Mouse (Mus musculus): ENCODE measurements at regions not wholly inside any gene's neighbourhood (a gene's known extent, or its start where the extent isn't known, plus 50 kb on each side); places are given as distances from the start of the nearest gene placed in this dataset.
"Not testable (repeated sequence)": the region's sequence is repeated elsewhere in the genome, so short reads cannot be mapped to it uniquely, and the experiment has no call there.

DNA sequence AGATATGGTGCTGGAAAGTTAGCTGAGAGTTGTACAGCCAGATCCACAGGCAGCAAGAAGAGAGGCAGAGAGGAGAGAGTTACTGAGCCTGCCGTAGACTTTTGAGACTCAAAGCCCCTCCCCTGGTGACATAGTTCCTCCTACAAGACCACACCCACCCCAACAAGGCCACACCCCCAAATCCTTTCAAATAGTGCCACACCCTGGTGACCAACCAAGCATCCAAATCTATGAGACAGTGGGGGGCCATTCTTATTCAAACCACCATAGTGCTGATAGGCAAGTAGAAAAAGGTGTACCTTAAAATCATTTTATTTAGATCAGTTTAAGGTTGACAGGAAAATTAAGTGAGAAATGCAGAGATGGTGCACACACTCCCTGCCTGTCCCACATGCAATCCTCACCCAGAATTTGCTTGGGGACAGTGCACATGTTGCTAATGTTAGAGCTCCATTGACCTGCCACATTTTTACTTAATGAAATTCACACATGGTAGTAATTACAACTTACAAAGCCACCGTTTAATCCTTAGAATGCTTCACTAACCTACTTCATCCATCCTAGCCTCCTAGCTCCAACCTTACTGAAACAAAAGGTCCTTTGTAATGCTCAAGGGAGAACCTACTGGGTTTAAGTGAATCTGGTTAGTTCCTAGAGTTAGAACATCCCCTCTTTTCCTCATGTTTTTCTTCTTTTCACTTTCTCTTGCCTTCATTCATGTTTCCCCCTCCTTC is 86.5 kb downstream of the Phlda1 start:
- DNase-seq (ENCODE audit: low read depth, low spot score) = no peak

DNA sequence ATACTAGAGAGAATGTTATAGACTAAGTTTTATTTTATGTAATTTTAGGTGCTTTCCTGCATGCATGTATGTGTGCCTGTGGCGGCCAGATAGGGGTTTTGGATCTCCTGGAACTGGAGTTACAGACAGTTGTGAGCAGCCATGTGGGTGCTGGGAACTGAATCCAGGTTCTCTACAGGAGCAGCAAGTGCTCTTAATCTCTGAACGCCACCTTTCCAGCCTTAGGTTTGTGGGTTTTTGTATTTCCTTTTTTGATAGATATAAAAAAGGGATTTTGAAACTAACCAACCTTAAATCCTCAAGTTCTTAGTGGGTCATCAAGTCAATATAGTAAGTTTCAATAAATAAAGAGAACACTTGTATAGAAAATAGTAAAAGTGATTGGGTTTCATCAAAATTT is 87.2 kb downstream of the Phlda1 start:
- DNase-seq (ENCODE audit: low read depth, low spot score) = no peak

DNA sequence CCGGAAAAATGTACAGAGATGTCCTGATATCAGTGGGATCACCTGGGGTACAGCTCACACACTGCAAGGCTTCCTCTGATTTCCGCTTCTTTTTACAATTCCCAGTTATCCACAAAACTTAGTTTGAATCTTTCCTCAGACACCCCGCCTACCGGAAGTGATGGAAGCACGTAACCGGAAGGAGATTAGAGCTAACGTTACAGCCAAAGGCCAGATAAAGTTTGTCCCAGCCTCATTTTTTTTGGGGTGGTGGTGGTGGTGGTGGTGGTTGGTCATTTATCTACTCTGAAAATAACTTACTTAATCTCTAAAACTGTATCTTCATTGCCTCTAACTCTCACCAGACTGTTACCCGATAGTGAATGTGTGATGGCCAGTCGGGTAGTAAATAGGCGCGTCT is 88.1 kb downstream of the Phlda1 start:
- no peak for DNase-seq (ENCODE audit: low read depth, low spot score)

DNA sequence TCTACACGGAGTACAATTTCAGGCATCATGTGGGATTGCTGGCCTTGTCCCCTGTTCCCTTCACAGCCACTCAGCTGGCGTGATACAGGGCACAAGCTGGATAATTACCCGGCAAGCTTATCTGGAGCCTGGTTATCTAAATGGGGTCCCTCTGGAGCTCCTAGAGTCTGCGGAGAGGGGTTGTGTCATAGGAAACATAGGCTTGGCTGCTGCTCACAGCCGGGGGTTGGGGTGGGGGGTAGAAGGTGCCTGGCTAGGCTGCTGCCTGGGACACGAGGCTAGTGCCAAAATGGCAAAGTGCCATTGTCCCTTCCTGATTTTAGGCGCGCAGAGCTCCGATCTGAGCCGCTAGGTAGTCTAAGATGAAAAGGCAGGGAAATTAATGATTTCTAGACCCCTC is 88.6 kb downstream of the Phlda1 start:
- no peak for DNase-seq (ENCODE audit: low read depth, low spot score)

DNA sequence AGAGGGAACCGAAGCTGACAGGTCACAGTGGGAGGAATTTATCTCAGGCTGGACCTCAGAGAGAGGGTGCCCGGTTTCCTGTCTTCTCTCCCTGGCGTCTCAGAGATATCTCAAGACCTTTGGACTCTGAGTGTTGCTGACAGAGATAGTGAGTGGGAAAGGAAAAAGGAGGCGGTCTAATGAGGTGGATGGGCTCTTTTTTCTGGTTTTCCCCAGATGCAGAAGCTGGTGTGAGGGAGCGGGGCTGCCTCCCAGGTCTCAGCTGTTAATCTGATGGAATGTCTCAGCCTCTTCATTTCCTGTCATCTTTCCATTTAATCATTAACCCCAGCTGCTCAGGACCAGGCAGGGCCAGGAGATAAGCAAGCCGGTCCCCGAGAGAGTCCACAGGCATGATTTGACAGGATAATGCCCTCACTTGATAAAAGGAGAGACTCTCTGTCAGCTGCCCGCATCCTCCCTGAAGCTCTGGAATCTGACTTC is 89.5 kb downstream of the Phlda1 start:
- no peak for DNase-seq (ENCODE audit: low read depth, low spot score)

DNA sequence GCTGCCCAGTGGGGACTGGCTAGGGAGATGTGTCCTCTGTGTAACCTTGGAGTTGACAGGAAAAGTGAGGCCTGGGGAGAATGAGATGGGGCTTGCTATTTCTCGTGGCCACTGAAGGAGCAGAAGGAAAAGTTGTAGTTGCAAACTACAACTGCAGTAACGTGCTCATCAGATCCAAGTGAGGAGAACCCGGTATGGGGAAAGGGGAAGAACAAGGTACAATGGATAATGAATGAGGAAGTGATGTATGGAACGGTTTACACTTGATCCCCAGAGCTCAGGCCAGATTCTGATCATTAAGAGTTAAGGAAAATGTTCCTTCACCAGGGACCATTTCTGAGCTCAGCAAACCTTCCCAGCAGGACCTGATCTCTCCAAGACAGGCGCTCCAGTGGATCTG is 92.6 kb downstream of the Phlda1 start:
- no peak for DNase-seq (ENCODE audit: low read depth, low spot score)

DNA sequence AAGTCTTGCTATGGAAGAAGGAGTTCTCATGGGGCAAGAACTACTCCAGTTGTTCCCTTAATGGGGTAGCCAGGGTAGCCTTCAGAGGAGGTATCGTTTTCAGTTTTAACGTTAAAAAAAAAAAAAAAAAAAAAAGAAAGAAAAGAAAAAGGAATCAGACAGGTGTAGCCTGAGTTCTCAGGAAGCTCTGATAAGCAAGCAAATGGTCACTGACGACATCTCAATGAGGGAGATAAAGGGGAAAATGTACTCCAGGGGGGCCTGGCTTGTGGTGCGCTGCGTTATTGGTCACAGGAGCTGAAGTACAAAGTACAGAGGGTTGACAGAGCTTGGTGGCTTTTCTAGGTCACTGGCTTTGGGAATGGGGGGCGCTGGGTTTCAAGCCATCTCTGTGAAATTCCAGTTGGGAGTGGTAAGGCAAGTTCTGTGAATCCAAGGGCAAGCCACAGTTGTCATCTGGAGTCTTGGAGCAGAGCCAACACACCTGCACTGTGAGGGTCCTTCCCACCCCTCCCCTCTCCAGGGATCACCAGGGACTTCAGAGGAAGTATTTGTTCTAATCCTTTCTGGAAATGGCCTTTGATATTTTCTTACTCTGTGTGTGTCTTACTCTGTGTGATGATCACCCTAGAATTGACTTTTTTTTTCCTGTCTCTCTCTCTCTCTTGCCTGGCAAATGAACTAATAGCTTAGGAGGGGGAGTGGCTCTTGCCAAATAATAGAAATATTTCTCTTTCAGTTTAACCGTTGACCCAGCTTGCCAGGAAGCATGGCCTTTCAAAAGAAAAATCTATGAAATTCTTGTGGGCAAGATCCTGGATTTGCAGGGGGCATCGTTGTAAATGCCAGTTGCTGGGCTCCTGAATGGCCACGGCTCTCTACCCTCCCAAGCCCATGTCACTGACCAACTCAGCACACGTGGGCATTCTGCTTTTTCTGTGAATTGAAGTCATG is 93.5 kb downstream of the Phlda1 start:
- DNase-seq (ENCODE audit: low read depth, low spot score) = no peak

DNA sequence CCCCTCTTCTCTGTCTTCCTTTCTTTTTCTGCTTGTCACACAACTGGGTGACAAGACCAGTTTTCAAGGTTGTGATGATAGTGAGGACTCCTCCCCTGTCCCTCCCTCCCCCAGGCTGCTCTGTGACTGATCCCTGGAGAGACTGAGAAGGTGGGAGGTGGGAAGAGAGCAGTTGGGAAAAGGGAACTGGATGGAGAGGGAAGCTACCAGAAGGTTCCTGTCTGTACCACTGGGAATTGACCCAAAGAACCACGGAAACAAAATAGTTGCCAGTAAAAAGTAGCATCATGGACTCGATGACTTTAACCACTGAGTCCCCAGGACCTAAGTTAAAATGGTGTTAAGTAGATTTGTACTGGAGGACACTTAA is 94.2 kb downstream of the Phlda1 start:
- DNase-seq (ENCODE audit: low read depth, low spot score) = no peak

DNA sequence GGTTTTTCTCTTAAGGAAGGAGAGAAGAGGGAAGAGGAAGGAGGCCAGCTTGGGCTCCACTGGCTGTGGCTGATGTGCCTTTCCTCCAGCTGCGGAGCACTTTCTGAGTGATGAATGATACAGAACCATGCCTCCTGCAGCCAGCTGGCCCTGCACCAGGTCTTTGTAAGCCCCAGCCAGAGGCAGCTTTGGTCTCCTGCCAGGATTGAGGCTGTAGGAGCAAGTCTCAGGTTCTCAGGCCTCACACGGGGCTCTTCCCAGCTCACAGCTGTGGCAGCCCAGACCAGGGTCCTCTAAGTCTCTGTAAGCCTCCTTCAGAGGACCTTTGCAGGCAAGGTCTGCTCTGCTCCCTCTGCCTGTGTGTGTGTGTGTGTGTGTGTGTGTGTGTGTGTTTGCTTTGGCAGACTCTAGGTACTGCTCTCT is 94.6 kb downstream of the Phlda1 start:
- peak; percentile 28 for DNase-seq (ENCODE audit: low read depth, low spot score)

DNA sequence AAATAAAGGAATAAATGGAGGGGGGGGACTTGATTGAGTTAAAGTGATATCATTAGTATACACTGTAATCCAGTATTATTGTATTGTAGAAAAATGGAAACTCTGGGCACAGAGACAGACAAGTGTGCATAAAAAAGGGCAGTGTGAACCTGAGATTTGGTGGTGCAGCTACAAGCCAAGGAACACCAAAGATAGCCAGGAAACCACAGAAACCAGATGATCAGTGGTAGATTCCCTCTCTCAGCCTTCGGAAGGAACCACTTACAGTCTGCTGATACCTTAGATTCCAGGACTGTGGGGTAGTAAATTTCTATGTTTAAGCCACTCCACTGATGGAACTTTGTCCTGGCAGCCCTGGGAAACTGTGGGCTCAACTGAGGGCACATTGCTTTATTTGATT is 97.1 kb downstream of the Phlda1 start:
- no peak for DNase-seq (ENCODE audit: low read depth, low spot score)

DNA sequence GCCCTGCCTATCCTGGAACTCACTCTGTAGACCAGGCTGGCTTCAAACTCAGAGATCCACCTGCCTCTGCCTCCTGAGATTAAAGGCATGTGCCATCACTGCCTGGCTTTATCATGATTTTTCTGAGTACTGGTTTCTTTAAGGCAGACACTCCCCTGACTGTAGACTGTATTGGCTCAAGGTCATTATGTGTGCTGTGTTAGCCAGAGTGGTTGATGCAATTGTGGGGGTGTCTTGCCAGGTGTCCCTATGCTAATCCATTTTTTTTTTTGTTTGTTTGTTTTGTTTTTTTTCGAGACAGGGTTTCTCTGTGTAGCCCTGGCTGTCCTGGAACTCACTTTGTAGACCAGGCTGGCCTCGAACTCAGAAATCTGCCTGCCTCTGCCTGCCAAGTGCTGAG is 101.3 kb downstream of the Phlda1 start:
- not testable (repeated sequence) for DNase-seq (ENCODE audit: low read depth, low spot score)

DNA sequence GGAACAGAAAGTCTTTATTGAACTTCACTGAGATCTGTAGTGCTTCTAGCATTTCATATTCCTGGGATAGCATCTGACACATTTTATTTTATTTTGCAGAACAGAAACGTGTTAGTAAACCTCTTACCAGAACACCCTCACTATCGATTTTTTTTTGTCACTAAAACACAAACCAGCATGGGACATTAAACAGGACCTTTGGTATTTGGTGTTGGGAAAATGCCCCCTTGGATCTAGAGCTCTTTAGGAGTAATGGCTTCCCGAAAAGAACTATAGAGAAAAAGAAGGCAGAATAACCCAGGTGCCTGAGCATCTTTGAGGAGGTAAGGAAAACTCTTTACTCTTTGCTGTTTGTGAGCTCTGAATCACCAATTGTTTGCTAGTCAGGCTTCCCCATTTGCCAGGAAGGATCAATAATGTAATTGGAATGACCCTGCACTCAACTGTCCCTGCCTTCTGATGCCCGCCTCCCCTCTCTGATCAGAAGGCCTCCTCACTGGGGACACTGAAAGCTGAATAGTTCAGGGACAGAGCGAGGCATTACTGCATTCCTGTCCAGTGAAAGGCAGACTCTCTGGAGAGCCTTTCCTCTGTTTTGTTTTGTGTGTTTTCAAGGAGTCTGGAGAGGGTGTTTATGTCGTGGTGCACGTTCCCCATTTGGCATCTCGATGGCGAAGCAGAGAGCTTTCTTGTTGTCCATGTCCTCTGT is 102.5 kb downstream of the Phlda1 start:
- no peak for DNase-seq (ENCODE audit: low read depth, low spot score)

DNA sequence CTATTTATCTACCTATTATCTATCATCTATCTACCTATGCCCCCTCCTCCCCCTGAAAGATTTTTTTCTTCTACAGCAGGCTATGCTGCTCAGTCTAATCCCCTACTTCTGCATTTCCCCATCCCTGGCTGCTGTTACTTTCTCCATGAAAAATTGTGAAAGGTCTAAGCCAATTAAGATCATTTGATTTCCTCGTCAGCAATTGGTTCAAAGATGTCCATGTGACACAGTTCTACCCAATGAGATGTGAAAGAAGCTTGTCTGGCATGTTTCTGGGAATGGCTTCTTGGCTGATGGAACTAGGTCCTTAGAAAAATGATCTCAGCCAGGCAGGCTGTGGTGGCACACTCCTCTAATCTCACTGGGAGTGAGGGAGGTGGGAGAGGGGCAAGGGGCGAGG is 103.8 kb downstream of the Phlda1 start:
- no peak for DNase-seq (ENCODE audit: low read depth, low spot score)

DNA sequence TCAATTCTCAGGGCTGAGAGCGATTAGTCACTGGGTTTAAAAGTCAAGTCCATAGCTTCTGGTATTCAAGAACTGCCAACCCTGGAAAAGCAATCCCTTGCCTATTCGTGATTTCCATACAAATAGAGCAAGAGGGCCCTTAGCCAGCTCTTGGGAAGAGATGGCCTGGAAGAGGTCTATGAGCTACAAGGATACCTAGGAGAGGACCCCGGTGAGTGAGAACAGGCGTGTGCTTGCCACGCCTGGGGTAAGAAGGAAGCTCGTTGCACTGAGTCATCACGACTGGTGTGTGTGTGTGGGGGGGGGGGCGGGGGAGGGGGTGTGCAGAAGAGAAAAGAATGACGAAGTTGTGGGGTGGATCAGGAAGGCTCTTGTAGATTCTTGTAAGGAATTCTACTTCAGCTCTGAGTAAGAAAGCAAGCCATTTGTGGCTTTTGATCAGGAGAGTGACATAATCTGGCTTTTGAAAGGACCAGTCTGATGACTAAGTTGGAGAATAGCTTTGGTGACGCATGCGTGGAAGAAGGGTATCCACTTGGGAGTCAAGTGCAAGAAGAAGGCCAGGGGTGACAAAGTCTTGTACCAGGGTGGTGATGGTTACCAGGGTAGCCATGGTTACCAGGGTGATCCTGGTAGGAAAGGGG is 113.7 kb downstream of the Phlda1 start:
- DNase-seq (ENCODE audit: low read depth, low spot score) = no peak

DNA sequence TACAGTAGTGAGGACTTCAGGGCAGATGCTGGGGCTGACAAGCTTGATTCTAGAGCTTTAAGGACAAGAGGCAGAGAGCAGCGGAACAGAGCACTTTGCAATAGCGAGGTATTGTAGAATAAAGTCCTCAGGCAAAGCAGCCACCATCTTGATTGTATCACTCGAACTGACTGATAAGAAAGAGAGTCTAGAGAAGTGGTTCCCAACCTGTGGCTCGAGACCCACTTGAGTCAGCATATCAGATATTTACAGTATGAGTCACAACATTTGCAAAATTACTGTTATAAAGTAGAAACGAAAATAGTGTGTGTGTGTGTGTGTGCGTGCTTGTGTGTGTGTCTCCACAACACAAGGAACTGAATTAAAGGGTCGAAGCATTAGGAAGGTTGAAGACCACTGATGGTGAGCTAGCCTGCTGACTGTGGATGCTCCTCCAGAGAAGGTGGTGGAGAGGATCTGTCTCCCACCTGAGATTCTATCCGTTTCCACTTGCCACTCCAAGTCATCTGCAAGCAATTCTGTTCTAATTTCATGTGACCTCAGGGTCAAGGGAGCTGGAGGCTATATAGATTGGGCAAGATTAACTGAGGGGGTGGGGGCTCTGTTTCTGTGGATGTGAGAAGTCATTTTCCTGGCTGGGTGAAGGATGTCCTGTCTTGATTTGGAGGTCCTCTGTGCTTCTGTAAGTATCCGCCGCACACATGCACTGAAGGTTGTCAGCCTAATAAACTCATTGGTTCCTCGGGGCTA is 115.0 kb downstream of the Phlda1 start:
- no peak for DNase-seq (ENCODE audit: low read depth, low spot score)

DNA sequence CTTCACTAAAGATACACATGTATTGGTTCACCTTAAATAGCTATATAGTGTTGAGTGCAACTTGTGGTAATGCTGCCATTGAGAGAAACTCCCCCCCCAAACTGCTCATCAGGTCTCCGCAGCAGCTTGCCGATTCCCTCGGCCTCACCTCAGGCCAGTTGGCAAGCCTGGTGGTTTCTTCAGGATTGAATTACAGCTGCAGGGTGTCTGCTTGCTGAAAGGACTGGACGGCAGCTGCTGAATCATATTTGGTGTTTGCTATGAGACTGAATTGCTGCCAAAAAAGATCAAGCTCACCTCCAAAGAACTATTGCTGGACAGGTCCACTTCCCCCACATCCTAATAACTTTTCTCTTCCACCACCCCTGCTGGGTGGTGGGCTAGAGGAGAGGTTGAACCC is 116.7 kb downstream of the Phlda1 start:
- DNase-seq (ENCODE audit: low read depth, low spot score) = no peak

DNA sequence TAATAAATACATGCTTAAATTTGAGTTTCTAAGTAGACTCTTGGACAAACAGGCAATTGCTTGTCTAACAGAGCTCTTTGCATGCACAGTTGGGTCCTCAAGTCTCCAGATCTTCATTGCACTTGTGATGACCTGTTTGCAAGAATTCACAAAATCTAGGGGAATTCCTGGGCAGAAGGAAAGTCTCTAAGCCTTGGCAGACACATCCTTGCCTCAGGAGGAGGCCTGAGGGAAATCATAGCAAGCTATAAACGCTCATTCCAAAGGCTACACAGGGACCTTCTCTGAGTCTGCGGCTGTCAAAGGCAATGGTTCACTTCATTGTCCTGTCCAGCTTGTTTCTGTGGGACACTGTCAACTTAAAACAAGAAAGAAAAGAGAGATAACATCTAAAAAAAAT is 117.9 kb downstream of the Phlda1 start:
- no peak for DNase-seq (ENCODE audit: low read depth, low spot score)

DNA sequence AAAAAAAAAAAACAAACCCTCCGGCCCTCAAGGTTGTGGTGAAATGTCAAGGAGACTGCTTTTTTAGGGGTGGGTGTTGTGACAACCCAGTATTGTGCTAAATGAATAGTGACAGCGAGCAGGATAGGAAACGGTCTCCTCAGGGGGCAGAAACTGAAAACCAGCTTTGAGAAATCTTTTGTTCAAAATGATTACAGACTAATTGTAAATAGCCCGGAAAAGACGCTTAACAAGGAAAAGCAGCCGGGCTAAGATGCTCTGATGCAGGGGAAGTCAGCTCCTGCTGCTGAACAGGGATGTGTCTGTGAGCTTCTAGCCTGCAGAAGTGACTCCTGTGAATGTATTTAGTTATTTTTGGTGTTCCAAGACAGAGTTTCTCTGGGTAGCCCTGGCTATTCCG is 118.5 kb downstream of the Phlda1 start:
- DNase-seq (ENCODE audit: low read depth, low spot score) = no peak

DNA sequence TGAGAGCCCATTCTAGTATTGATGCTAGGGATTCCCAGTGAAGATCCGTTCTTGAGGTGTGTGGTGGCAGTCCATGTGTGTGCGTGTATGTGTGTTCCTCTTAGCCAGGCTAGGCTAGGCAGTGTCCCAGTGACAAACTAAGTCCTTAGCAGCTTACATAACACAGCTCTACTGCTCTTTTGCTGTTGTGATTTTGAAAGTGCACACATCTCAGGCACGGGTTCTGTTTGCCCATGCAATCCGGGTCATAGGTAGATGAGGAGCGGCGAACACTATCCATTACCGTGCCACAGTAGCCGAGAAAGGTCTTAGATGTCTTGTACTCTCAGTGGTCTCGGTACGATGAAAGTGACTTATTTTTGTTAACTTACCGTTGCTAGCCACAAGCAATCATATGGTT is 119.5 kb downstream of the Phlda1 start:
- no peak for DNase-seq (ENCODE audit: low read depth, low spot score)

DNA sequence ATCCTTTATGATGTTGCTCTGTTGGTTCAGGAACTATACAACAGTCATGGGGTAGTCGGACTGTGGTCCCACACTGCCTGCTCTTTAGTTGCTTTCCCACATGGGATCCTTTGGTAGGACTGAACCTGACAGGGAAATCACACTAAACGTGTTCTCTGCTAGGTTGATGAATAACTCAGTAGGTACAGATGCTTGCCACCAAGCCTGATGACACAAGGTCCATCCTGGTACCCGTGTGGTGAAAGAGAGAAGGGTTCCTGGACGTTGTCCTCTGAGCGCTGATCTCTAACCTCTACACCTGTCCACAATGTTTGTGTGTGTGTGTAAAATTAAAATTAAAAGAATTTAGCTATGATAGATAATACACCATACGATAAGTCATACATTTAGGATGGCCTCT is 119.9 kb downstream of the Phlda1 start:
- no peak for DNase-seq (ENCODE audit: low read depth, low spot score)

DNA sequence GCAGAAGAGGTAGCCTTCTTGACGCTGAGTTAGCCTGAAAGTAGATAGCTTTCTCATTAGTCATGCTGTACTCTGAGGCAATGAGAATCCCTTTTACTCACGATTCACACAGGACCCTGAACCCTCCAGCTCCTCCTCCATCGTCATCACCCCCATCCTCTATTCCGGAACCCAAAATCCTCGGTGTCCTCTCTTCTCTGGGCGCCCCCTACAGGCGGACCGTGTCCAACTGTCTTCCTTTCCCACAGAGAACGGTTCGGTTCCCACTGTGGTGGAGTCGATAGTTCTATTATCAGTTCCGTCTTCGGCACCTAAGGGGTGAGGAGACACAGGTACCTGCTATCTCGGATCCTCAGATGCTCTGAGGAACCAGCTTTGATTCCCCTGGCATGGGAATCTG is 130.2 kb downstream of the Phlda1 start:
- DNase-seq (ENCODE audit: low read depth, low spot score) = no peak
